Mouse (Mus musculus) testis, adult 2 months (tissue): ENCODE measurements around the gene Slc8a1.

Source experiments
- CTCF ChIP-seq: fragments of 200-500 bp; IDR thresholded peaks from 2 replicates; pipeline ENCODE4 v1.5.1; 2012; ENCODE audit warnings: low read depth, mild to moderate bottlenecking, inconsistent platforms, low read length, moderate library complexity; ENCODE audit not compliant: control insufficient read depth, insufficient read depth, insufficient replicate concordance
- POLR2A ChIP-seq: fragments of 200-500 bp; IDR thresholded peaks from 2 replicates; pipeline ENCODE4 v1.6.1; 2012; ENCODE audit warnings: low read depth, mild to moderate bottlenecking, inconsistent platforms, low read length, moderate library complexity; ENCODE audit not compliant: control insufficient read depth

DNA sequence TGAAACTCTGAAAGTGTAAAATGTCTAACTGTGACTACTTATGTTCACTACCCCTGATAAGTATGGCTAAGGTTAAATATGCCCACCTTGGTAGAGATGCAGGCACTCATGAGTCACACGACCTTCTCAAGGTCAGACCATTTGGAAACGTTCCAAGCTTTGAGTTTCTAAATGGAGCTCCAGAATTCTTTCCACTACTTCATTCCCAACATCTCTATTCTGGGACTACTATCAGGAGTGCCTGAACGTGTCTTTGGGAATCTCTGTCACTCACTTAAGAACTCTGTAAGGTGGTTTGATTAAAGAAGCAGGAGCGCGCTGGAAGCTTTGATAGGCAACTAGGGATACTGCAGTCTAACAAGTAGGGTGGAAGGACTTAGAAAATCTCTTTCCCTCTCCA lies 43.3 kb upstream of the Slc8a1 start:
- TF ChIP-seq CTCF (no peak), POLR2A (no peak)
